Mouse (Mus musculus) kidney, adult 2 months (tissue): Measurements from ENCODE around the gene Lsamp.

Experiments
- CTCF ChIP-seq: fragments of 200-500 bp; conservative IDR thresholded peaks from 2 replicates; pipeline ENCODE4 v1.5.1; 2011; ENCODE audit warnings: low read depth, mild to moderate bottlenecking, control low read depth, low read length, moderate library complexity, mixed read lengths; ENCODE audit not compliant: insufficient read depth, insufficient read length
- POLR2A ChIP-seq: fragments of 200-500 bp; IDR thresholded peaks from one replicate; pipeline ENCODE4 v1.6.1; 2011; ENCODE audit warnings: low read depth, low read length, control low read depth

- TF ChIP-seq CTCF (no peak), POLR2A (no peak)
Measured at GRCm38 (mm10) chr16:40652800-40653199, 668.6 kb downstream of the Lsamp start.
